Mouse (Mus musculus): ENCODE data around the gene Ly6g6e.

Ly6g6e gene

DNA sequence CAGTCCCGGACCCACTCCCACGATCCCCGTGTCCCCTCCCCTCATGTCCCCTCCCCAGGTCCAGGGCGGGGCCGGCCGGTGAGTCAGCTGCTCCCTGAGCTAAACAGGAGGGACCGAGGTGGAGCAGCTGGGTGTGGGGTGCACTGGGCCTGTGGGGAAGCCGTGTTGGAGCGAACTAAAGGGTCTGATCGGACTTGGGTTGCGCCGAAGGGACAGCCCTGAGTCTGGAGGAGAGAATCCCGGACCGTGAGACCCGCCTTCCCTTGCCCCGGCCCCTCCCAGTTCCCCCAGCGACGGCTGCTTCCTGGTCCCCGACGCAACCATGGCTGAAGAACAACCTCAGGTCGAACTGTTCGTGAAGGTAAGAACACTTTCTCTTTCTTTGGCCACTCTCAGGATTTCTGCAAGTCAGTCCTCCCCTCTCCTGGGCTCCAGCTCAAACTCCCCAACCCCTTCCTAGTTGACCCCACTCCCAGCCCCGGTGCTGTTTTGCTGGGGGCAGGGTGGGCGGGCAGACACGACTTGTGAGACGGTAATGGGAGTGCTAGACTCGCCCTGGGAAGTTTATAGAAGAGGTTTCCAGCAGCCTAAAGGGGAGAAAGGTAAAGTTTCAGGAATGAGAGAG lies 26.5 kb upstream of the Ly6g6e start:
- DNase-seq: peak; percentile 81

DNA sequence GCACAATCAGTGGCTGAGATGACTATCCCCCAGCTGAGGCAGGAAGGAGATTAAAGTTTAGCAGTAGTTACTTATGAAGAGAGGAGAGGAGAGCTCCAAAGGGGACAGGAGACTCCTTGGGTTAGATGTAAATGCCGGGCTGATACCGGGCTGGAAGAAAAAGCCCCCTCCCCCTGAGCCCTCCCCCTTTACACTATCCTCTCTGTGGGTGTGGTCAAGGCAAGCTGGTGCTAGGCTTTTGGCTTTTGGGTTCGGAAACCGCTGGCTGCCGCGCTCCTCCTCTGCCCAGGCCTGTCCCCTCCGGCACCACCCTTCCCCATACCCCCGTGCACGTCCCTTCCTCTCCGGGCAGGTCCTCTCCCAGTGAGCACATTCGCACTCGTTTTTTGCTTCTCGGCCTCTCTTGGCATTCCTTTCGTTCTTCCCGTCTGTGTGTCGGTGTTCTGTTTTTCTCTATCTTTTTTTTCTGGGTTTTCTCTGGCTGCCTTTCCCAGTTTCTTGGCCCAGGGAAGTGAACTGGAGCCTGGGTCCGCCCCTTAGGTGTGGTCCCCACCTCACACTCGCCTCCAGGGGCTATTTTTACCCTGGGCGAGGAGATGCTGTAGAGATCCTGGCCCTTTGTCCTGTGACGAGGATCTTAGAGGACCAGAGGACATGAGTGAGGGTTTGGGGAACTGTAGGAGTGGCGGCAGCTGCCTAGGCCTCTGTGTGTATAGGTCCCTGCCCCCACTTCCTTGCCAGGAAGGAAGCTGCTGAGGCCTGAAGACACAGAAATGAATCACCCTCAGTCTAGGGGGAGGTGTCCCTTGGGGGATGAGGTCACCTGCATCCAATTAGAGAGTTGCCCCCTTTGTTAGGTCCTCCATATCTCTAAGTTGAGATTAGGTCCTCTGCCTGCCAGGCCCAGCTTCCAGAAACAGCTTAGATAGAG lies 25.3 kb upstream of the Ly6g6e start:
- peak; percentile 69 for DNase-seq

DNA sequence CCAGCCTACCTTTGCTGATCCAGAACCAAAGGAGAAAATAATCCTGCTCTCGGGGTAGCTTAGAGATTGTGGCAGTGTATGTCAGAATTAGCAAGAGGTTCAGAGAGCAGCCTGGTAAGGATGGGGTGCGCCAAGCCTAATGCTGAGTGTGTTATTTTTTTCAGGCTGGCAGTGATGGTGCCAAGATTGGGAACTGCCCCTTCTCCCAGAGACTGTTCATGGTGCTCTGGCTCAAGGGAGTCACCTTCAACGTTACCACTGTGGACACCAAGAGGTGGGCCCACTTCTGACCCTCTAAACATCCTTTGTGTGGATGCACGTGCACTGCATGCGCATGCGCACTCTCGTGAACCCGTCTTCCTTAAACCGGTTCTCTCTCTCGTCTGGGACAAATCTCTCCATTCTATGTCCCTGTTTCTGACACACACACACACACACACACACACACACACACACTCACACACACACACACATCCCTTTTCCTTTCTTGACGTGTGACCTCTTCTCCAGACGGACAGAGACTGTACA lies 24.4 kb upstream of the Ly6g6e start:
- no peak for DNase-seq

DNA sequence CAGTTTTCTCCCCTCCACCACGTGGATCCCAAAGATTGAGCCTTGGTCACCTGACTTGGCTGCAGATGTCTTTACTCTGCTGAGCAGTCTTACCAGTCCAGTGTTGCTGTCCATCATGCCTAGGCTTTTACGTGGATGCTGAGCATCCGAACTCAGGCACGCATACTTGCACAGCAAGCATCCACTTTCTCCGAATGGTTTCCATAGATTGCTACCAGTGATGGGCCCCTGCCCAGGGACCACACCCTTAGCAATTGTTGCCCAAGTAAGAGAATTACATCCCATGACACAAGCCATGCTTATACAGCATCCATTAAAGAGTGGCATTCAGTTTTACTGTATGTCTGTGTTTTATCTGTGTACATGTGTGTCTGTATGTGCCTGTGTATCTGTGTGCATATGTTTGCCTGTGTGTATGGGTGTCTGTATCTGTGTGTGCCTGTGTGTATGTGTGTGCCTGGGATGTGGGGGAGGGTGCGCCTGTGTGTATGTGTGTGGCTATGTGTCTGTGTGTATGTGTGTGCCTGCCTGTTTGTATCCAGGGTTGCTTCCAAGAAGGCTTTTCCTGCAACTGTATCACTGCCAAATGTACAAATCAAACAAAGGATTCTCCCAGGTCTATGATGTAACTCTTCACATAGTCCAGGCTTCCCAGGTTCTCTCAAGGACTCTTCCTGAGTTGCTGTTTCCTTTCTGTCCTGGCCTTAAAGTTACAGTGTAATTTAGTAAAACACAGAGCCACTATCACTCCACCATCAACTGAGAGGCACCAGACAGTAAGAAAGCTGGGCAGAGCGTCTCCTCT lies 20.8 kb upstream of the Ly6g6e start:
- no peak for DNase-seq

DNA sequence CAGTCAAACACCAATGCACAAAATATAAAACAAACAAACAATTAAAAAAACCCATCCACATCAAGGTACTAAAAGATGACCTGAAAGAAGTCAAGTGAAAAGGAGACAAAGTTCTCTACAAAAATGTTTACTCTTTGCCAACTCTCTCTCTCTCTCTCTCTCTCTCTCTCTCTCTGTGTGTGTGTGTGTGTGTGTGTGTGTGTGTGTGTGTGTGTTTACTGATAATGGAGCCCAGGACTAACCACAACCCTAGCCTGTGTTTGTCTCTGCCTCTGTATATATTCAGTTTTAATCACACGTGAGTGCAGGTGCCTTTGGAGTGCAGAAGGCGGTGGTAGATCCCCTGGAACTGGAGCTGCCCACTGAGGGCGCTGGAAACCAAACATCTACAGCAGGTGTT lies 19.6 kb upstream of the Ly6g6e start:
- DNase-seq: no peak

DNA sequence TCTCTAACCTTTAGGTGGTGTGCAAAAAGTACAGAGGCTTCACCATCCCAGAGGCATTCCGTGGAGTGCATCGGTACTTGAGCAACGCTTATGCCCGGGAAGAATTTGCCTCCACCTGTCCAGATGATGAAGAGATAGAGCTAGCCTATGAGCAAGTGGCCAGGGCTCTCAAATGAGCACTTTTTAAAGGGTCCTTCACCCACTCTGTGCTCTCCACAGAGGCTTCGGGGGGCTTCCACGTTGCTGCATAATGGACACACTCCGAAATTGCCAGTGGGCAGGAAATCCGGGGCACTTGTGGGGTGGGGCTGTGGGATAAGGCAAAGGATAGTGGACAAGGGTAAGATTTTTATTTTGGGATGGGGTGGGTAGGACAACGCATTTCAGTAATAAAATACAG lies 18.4 kb upstream of the Ly6g6e start:
- DNase-seq: no peak

DNA sequence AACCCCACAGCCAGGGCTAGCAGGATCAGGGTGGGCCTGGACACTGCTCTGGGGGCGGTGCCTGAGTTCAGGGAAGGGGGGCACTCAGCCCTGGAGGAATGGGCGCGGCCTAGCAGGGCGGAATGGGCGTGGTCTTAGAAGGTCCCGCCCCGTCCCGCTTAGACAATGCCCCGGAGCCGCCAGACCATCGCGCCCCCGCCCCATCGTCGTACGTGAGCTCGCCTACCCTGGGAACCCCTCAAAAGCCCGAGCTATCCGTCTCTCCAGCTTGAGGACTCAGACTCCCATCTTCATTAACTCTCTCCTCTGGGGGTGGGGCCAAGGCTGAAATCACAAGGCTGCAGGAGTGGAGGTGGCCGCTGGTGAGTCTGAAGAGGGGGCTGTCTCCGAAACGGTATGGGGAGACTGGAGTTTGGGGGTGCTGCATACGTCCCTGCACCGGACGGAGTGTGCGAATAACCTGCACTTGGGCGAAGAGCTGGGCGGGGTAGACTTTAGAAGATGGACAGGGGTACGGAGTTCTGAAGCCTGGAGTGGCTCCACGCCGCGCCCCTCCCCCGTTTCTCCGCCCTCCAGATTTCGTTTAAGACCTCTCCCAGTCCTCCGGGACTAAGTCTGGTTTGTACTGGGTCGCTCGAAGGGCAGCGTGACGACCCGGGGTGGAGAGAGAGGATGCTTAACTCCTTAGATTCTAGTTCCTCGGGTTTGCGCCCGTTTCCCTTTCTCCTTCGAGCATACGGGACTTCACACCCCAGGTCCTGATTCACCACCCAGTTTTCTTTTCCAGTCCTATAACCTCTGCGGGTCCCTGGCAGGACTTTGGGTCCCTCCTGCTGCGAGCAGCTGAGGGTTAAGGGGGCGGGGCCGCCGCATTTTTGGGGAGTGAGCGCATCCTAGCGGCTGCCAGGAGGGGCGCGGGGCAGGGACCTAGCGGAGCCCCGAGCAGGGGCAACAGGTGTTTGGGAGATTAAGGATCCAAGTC lies 17.5 kb upstream of the Ly6g6e start, which contains the start of gene Ddah2:
Ddah2 (plus strand) TSS at position 125 of the 982 bp plus-strand sequence.
- DNase-seq: peak; percentile 89

DNA sequence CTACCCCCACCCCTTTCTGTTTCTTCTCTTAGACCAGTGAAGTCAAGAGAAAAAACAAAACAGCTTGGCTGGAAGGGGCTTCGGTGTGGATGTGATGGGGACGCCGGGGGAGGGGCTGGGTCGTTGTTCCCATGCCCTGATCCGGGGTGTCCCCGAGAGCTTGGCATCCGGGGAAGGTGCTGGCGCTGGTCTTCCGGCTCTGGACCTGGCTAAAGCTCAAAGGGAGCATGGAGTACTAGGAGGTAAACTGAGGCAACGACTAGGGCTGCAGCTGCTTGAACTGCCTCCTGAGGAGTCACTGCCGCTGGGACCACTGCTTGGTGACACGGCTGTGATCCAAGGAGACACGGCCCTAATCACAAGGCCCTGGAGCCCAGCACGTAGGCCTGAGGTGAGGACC lies 16.6 kb upstream of the Ly6g6e start:
- DNase-seq: no peak

DNA sequence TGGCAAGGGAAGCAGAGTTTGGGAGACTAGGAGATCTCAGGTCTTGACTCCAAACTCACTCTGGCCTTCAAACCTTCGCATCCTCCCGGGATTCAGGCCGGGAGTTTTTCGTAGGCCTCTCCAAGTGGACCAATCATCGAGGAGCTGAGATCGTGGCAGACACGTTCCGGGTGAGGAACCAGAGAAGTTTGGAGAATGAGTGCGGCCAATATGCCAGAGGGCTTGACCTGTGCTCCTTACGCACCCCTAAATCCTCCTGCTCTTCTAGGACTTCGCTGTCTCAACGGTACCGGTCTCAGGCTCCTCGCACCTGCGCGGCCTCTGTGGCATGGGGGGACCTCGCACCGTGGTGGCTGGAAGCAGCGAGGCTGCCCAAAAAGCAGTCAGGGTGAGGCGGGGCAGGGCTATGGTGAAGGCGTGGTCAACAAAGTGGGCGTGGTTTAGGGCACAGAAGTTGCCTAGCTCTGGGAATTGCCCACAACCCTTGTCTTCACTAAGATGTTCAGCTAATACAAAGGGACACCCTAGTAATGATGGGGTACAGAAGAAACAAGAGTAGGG lies 15.9 kb upstream of the Ly6g6e start:
- DNase-seq: peak; percentile 23

DNA sequence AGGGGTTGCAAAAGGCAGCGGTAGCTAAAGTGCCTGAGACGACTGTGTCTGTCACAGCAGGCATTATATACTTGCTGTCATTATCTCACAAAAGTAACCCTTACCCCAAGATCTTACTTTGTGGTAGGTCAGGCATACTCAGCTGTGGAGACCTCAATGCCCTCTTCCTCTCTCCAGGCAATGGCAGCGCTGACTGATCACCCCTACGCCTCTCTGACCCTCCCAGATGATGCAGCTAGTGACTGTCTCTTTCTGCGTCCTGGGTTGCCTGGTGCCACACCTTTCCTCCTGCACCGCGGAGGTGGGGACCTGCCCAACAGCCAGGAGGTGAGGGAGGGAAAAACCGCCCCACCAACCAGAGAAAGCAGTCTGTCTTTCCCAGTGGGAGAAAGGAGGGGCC lies 15.4 kb upstream of the Ly6g6e start:
- no peak for DNase-seq

DNA sequence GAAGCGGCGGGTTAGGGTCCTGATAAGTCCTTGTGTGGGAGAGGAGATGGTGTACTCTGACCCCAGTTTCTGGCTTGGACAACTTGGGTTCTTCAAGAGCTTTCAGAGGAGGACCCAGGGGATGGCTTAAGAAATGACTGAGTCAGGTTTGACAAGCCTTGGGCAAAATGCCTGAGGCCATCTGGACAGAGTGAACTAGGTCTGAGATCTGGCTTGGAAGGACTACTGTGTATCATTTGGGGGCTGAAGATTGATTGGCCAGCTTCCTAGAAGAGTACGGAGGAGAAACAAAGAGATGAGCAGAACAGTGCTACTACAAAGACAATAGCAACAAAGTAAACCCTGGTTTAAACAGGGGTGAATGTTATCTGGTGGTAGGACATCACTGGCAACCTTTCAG lies 13.2 kb upstream of the Ly6g6e start:
- DNase-seq: no peak

DNA sequence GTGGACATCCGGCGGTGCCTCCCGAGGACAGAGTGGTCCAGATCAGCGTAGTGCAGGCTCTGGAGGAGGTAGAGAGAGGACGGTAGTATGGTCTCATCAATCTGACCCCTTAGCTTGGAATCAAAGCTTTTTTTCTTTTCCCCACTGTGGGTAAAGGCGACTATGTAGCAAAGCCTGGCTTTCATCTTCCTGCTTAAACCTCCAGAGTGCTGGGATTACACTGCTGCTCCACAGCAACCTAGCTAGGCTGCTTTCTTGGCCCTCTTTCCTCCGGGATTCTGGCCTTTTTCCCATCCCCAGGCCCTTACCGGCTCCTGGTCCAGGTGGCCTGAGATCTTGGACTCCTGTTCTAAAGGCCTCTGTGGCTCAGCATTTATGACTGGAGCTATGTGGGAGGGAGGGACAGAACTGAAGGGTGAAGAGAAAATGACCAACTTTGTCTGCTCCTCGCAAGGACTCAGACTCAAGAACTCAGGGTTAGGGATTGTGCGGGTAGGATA lies 12.3 kb upstream of the Ly6g6e start:
- DNase-seq: no peak

DNA sequence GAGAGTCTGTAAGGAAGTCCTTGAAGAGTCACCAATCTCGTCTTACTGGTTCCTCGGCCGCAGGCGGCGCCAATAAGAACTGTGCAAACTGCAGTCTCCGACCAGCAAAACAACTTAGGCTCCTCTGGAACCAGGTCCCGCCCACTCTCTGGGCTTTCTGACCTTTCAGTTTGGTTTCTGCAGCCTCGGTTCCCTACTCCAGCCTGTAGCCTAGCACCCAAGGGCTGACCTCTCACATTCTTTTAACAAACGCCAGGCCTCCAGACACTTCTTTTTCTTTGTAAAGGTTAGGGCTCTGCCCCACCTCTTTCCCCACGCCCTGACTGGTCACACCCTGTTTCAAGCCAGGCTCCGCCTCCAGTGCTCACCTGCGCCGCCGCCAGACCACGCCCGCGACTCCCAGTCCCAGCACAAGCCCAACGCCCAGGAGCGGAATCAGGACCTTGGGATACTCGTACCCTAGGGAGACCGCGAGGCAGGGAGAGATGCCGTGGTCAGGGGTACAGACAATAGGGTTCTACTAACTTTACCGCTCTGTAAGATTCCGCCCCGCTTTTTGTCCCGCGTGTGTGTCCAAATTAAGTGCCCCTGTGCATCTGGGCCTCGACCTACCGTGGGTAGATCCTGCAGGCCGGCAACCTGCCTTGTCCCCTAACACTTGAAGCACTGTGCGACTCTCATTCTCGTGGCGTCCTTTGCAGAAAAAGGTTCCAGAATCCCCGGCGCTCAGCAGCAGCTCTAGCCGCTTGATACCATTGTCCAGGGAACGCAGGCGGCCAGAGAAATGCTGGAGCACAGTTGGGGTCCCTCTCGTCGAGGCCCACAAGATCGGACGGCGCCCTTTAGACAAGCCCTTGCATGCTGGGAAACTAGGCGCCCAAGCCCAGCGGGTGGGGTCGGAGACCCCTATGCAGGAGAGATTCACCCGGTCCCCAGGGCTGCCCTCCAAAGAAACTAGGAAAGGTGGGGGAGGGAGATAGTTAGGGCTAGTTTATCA lies 11.5 kb upstream of the Ly6g6e start, which contains the start of gene Ly6g6c:
Ly6g6c (plus strand) TSS at position 438 of the 997 bp plus-strand sequence.
- peak; percentile 82 for DNase-seq

DNA sequence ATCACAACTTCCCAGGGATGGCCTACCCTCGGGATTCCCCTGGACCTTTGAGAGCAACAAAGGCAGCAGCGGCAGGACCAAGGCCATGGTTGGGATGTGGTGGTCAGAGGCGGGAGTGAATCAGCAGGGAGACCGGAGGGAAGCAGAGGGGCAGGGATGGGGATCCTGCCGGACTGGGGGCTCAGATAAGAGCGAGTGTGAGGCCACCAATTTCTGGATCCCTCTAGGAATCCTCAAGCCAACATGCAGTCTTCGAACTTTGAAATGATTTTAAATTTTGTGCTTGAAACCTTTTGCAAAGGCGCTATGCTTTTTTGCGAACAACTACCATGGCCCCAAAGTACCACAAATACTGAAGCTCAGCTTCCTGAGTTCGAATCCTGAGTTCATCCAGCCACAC lies 10.6 kb upstream of the Ly6g6e start, which contains the start of gene Mpig6b:
Mpig6b (minus strand) TSS at position 101 of the 400 bp plus-strand sequence.
- no peak for DNase-seq

DNA sequence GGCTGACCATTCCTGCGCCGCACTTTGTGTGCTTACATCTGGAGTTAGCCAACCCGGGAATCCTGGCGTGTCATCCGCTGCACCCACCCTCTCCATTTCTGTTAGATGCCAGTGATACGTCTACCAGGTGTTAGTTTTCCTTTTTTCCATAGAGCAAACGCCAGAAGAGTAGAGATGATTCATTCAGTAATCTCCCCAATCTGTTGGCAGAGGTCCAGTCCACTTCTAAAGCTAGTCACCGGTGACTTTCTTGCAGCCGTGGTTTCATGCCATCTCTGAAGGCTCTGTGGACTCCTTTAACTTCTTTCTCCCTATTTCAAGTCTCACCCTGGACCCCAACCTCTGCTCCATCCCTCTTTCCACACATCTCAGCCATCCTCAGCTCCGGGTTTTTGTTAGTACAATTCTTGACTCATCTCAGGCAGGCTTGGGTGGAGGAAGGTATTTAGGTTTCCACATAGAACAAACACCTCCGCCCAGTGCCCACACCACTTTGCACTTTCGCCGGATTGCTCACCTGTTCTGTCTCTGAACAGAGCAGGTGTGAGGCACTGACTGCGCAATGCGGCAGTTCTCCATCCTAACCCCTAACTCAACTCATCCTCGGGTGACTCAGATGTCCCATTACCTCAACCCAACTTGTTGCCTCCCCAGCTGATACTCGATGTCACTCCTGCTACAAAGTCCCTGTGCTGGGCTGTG lies 8.3 kb upstream of the Ly6g6e start:
- DNase-seq: no peak

DNA sequence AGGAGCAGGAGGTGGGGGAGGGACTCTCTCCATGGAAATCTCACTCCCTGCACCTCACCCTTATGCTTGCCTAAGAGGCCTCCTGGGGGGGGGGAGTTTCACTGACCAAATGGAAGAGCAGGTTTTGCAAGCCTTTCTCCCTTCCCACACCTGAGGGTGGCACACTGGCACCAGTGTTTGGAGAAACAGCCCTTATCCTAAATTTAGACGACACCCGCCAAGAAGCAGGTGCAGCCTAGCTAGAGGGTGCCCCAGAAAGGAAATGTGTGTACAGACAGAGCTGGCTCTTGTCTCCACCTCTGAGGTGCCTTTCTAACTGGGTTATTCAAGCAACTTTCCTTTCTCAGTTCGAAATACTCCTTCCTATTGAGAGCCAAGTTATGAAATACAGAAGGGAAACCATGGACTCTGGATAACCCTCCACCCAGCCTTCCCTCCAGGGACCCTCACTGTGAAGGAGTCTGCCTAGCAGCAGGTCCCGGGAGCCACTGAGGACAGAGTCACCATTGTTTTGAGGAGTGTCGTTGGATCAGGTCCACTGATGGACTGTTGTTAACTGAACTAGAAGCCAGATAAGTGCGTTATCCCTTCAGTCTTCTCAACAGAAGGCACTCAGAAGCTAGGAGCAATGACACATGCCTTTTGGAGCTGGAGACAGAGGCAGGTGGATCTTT lies 6.0 kb upstream of the Ly6g6e start:
- no peak for DNase-seq

DNA sequence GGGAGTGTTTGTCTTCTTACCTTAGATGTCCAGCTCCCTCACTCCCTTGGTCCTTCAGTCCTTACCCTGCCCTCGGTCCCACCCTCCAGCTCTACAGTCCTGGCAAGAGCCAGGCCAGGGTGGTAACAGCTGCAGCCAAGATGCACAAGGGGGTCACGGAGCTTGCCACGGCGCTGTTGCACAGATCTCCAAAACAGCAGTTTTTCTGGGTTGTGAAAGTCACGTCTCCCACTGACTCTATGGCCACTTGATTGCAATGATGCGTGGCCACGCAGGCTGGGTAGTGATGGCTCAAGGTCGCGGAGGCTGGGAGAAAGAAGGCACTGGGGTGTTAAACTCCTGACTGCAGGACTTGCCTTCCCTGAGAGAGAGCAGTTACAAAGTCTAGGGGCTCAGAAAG lies 5.2 kb upstream of the Ly6g6e start:
- DNase-seq: no peak

DNA sequence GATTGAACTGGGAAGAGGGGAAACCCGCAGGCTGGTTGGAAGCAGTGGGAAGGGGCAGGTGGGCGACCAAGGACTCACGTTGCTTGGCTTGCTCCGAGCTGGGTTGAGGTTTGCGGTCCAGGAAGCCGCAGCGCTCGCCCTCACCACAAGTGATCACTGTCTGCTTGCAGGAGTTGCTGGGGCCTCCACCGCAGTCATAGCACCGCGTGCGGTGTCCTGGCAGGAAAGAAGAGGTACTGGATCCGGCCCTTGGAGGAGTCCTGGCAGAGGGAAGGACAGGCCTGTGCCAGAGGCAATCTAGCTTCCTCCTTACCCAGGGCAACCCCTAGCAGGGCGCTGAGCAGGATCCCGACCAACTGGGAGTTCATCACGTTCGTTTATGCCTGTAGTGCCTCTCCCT lies 2.6 kb upstream of the Ly6g6e start:
- DNase-seq: no peak

DNA sequence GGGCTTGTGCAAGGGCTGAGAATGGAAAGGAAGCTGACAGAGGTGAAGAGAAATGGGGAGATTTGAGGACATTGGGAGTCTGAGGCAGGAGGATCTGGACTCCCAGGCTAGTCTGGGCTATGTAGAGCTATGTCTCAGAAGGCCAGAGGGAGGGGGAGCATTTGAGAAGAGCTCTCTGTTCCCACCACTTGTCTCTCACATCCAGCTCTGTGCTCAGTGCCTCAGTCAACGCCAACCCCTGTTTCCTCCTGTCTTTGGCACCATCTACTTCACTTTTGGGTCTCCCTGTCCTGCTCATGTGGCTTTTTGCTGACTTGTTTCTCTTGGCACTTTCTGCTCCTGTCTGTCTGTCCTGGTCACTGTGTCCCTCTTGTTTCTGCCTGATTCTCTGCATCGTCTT lies 583 bp downstream of the Ly6g6e start:
- no peak for DNase-seq

All from kidney, adult 18-20 months (tissue).